Mouse (Mus musculus): Measurements from ENCODE around the gene Gm21985. TPM values are rescaled to one million over a fixed set of nuclear protein-coding genes. Genes with fewer than 3 reads are reported as not detected.

The Gm21985 gene
- polyA plus RNA-seq, 1 experiment = not detected

DNA sequence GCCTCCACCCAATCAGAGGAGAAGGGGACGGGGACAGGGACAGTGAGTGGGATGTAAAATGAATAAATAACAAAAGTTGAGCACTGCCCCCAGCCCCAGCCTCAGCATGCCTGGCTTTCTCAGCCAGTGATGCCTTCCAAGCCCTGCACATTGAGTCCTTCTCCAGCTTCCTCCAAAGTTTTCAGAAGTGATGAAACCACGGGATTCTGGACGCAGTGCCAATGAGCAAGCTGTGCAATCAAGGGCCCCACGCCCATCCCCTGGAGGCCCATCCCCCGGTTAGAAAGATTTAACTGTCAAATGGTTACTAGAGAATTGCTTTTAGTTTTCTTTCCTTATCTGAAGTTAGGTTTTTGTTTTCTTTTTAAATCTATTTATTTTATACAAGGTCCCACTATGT is 103.8 kb downstream of the Gm21985 start:
- WGBS = 53% methylated on average over 5 of the region's 5 CpGs
- Histone ChIP-seq H3K4me3 (replicated peaks; ENCODE audit: extremely low read depth, low read depth, low read length) (no peak overlapping the region), H3K4me1 (ENCODE audit: control insufficient read depth, insufficient read depth, low read length) (peaks cover 7% of the 10 kb centered on the region)
- TF ChIP-seq POLR2A (IDR thresholded peaks at IDR 0.05; ENCODE audit: borderline replicate concordance, extremely low read depth, low read depth, low read length) = no peak
- TF ChIP-seq CTCF (IDR thresholded peaks at IDR 0.05; ENCODE audit: insufficient read depth, low read length) = no peak
- DNase-seq = no peak

GRCm38 (mm10) chr2:112373141-112373540 is 107.0 kb downstream of the Gm21985 start:
- 51% methylated on average over 4 of the region's 4 CpGs for WGBS
- TF ChIP-seq CTCF (IDR thresholded peaks at IDR 0.05; ENCODE audit: insufficient read depth, low read length) (no peak), POLR2A (IDR thresholded peaks at IDR 0.05; ENCODE audit: borderline replicate concordance, extremely low read depth, low read depth, low read length) (no peak)
- Histone ChIP-seq H3K4me1 (ENCODE audit: control insufficient read depth, insufficient read depth, low read length) (peaks cover 2% of the 10 kb centered on the region; the same call in 1 of the 2 replicates), H3K4me3 (replicated peaks; ENCODE audit: extremely low read depth, low read depth, low read length) (no peak overlapping the region)
- DNase-seq = no peak

DNA sequence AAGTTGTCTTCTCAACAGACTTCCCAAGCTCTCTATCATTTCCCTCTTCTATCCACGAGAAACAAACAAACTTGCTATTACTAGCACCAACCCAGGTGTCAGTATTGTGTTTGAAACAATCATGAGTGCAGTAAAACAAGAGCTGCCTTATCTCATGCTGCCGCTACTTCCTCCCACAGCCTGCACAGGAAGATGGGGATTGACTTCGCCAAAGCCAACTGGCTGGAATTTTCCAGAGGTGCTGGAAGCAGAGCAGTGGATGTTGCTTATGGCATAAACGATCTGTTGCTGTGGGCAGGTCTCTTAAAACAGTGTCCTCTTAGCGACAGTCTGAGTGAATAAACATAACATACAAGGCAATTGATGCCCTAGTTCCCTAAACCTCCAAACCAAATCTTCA is 108.5 kb downstream of the Gm21985 start:
- TF ChIP-seq POLR2A (IDR thresholded peaks at IDR 0.05; ENCODE audit: borderline replicate concordance, extremely low read depth, low read depth, low read length) (no peak), CTCF (IDR thresholded peaks at IDR 0.05; ENCODE audit: insufficient read depth, low read length) (no peak)
- Histone ChIP-seq H3K4me1 (ENCODE audit: control insufficient read depth, insufficient read depth, low read length) (no peaks in the 10 kb centered on the region; the same call in 1 of the 2 replicates), H3K4me3 (replicated peaks; ENCODE audit: extremely low read depth, low read depth, low read length) (no peak overlapping the region)
- no peak for DNase-seq
- WGBS = 34% methylated on average over 5 of the region's 5 CpGs

GRCm38 (mm10) chr2:112378973-112379898 is 113.1 kb downstream of the Gm21985 start, which contains the start of gene Katnbl1:
Gene Katnbl1 (plus strand): TSS chr2:112379211.
- H3K4me1 ChIP-seq (ENCODE audit: control insufficient read depth, insufficient read depth, low read length) = no peaks in the 10 kb centered on the region; the same call in 1 of the 2 replicates
- DNase-seq = peak; percentile 93
- TF ChIP-seq CTCF (IDR thresholded peaks at IDR 0.05; ENCODE audit: insufficient read depth, low read length) (peak; percentile 65), POLR2A (IDR thresholded peaks at IDR 0.05; ENCODE audit: borderline replicate concordance, extremely low read depth, low read depth, low read length) (peak; percentile 31; the same call in 1 of the 2 replicates)
- peak within 1 kb of the TSS; percentile 87 for H3K4me3 ChIP-seq (replicated peaks; ENCODE audit: extremely low read depth, low read depth, low read length)
- WGBS = under 1% methylated on average over 71 of the region's 72 CpGs

DNA sequence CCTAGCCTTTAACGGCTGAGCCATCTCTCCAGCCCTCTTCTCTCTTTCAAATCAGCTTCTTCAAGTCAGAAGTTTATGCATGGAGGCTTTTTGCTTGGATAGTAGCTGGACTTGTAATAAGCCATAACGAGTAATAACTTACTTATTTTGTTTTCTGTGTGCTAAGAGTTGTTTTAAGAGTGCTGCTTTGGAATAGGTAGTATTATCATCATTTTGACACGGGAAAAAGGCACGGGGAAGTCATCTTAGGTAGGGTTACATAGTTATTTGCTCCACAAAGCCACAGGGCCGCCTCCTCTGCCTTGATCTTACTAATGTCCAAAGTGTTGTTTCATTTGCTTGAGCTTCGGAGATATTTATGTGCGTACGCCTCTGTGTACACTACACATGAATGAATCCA is 114.0 kb downstream of the Gm21985 start:
- no peak for TF ChIP-seq POLR2A (IDR thresholded peaks at IDR 0.05; ENCODE audit: borderline replicate concordance, extremely low read depth, low read depth, low read length)
- no peak for DNase-seq
- 27% methylated on average over 8 of the region's 8 CpGs for WGBS
- Histone ChIP-seq H3K4me1 (ENCODE audit: control insufficient read depth, insufficient read depth, low read length) (no peaks in the 10 kb centered on the region; the same call in 1 of the 2 replicates), H3K4me3 (replicated peaks; ENCODE audit: extremely low read depth, low read depth, low read length) (no peak overlapping the region)

DNA sequence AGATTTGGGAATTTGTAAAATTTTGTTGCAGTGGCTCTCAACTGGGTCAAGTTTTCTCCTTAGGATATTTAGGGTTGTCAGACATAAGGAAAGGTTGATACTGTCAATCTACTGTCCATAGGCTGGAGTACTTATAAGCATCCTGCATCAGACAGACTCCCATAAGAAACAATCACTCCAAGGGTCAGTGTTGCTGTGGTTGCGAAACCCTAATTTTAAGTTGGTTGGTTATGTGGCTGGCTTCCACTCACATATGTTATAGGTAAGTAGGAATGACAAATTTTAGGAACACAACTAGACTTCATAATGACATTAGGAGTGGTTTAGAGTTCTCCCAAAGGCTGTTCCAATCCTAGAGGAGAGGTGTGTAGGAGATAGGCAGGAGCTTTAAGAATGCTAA is 115.1 kb downstream of the Gm21985 start:
- TF ChIP-seq CTCF (IDR thresholded peaks at IDR 0.05; ENCODE audit: insufficient read depth, low read length) = no peak
- TF ChIP-seq POLR2A (IDR thresholded peaks at IDR 0.05; ENCODE audit: borderline replicate concordance, extremely low read depth, low read depth, low read length) = no peak
- no peaks in the 10 kb centered on the region; the same call in 1 of the 2 replicates for H3K4me1 ChIP-seq (ENCODE audit: control insufficient read depth, insufficient read depth, low read length)
- no peak overlapping the region for H3K4me3 ChIP-seq (replicated peaks; ENCODE audit: extremely low read depth, low read depth, low read length)
- DNase-seq = no peak
- 100% methylated on average over 1 of the region's 1 CpGs for WGBS

DNA sequence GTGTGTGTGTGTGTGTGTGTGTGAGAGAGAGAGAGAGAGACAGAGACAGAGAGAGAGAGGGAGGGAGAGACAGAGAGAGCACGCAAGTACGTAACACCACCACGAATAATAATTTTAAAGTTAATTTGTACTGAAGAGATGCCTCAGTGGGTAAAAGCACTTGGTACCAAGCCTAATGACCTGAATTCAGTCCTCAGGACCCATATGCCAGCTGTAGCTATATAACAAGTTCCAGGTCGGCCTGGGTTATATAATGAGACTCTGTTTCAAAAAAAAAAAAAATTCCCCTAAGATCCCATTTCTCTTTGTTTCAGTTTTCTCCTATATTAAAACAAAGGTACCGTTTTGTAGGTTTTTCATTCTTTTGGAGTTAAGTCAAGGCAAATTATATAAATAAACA is 124.7 kb downstream of the Gm21985 start:
- DNase-seq = no peak
- no peaks in the 10 kb centered on the region for H3K4me1 ChIP-seq (ENCODE audit: control insufficient read depth, insufficient read depth, low read length)
- H3K4me3 ChIP-seq (replicated peaks; ENCODE audit: extremely low read depth, low read depth, low read length) = no peak overlapping the region
- TF ChIP-seq CTCF (IDR thresholded peaks at IDR 0.05; ENCODE audit: insufficient read depth, low read length) (no peak), POLR2A (IDR thresholded peaks at IDR 0.05; ENCODE audit: borderline replicate concordance, extremely low read depth, low read depth, low read length) (no peak)
- WGBS = 83% methylated on average over 5 of the region's 5 CpGs

GRCm38 (mm10) chr2:112391346-112392000 is 125.4 kb downstream of the Gm21985 start:
- H3K4me1 ChIP-seq (ENCODE audit: control insufficient read depth, insufficient read depth, low read length) = peaks cover under 1% of the 10 kb centered on the region; the same call in 1 of the 2 replicates
- TF ChIP-seq POLR2A (IDR thresholded peaks at IDR 0.05; ENCODE audit: borderline replicate concordance, extremely low read depth, low read depth, low read length) (no peak), CTCF (IDR thresholded peaks at IDR 0.05; ENCODE audit: insufficient read depth, low read length) (no peak)
- H3K4me3 ChIP-seq (replicated peaks; ENCODE audit: extremely low read depth, low read depth, low read length) = no peak overlapping the region
- no peak for DNase-seq
- 67% methylated on average over 4 of the region's 4 CpGs for WGBS

DNA sequence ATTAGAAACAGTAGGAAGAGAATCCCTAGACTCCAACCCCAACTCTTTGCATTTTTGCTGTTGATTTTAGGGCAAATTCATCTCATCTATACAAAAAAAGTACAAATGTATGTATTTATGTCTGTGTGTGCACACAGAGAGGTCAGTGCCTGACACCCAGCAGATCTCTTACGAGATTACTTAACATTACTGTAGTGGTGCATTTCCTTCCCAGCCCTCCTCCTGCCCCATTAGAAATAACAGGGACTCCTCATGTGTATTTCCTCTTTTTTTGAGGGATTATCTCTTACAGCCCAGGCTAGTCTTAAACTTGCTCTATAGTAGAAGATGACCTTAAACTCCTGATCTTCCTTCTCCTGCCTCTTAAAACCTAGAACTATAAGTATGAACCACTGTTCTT is 126.6 kb downstream of the Gm21985 start:
- no peak for DNase-seq
- Histone ChIP-seq H3K4me3 (replicated peaks; ENCODE audit: extremely low read depth, low read depth, low read length) (no peak overlapping the region), H3K4me1 (ENCODE audit: control insufficient read depth, insufficient read depth, low read length) (peaks cover 3% of the 10 kb centered on the region; the same call in 1 of the 2 replicates)
- no peak for TF ChIP-seq CTCF (IDR thresholded peaks at IDR 0.05; ENCODE audit: insufficient read depth, low read length)
- no peak for TF ChIP-seq POLR2A (IDR thresholded peaks at IDR 0.05; ENCODE audit: borderline replicate concordance, extremely low read depth, low read depth, low read length)
- WGBS = 65% methylated on average over 1 of the region's 1 CpGs
